Mouse (Mus musculus) stomach, postnatal 0 days (tissue): ENCODE results near the gene Trpm8. TPM values are rescaled to one million over a fixed set of nuclear protein-coding genes. Genes with fewer than 3 reads are reported as not detected.

Experiments
- ATAC-seq: fragments of 200-750 bp; cut with Nextera tagmentation; 2 replicates; pipeline ENCODE4 v1.8.0; 2017; ENCODE audit not compliant: low FRiP score, low TSS enrichment
- DNase-seq: peaks from one replicate; pipeline ENCODE4 v3.0.0-alpha.2; 2016; ENCODE audit warnings: low spot score
- H3K27ac ChIP-seq: fragments of 300-500 bp; sonication (generic); replicated peaks from 2 replicates; pipeline ENCODE4 v1.5.1; 2014; ENCODE audit warnings: mild to moderate bottlenecking, control low read depth
- H3K27me3 ChIP-seq: fragments of 300-500 bp; sonication (generic); 2 replicates; pipeline ENCODE4 v1.6.1; 2014; ENCODE audit warnings: low read length; ENCODE audit not compliant: control insufficient read depth, insufficient read depth
- H3K36me3 ChIP-seq: fragments of 300-500 bp; sonication (generic); 2 replicates; pipeline ENCODE4 v1.6.1; 2014; ENCODE audit warnings: low read length, mixed read lengths; ENCODE audit not compliant: control insufficient read depth, insufficient read depth
- H3K4me1 ChIP-seq: fragments of 300-500 bp; sonication (generic); replicated peaks from 2 replicates; pipeline ENCODE4 v1.6.1; 2014; ENCODE audit warnings: antibody characterized with exemption; ENCODE audit not compliant: control insufficient read depth, insufficient read depth
- H3K4me2 ChIP-seq: fragments of 300-500 bp; sonication (generic); replicated peaks from 2 replicates; pipeline ENCODE4 v1.6.1; 2014; ENCODE audit warnings: low read depth, mild to moderate bottlenecking, control low read depth, moderate library complexity
- H3K4me3 ChIP-seq: fragments of 300-500 bp; sonication (generic); 2 replicates; pipeline ENCODE4 v1.5.1; 2014; ENCODE audit warnings: low read depth, low read length, control low read depth
- H3K9ac ChIP-seq: fragments of 300-500 bp; sonication (generic); 2 replicates; pipeline ENCODE4 v1.6.1; 2014; ENCODE audit warnings: mild to moderate bottlenecking, low read length, control low read depth, mixed read lengths
- H3K9me3 ChIP-seq: fragments of 300-500 bp; sonication (generic); 2 replicates; pipeline ENCODE4 v1.6.1; 2016; ENCODE audit warnings: low read length; ENCODE audit not compliant: control insufficient read depth
- CTCF ChIP-seq: IDR thresholded peaks from 2 replicates; pipeline ENCODE4 v1.5.1; 2016; ENCODE audit warnings: antibody characterized with exemption, low read depth, mild to moderate bottlenecking, moderate library complexity
- EP300 ChIP-seq: optimal IDR thresholded peaks from 2 replicates; pipeline ENCODE3; 2016; ENCODE audit warnings: antibody characterized with exemption
- WGBS: fragments of 180-500 bp; shearing (Covaris S2); extraction: QIAGEN DNeasy Blood & Tissue Kit; methylation state at CpG from one replicate; pipeline ENCODE4 v1.1.7; 2014; 5-methylcytosine and 5-hydroxymethylcytosine counted together
- polyA plus RNA-seq: library from polyadenylated mRNA; unstranded; fragments of >200 nt; fragmentation: Nextera tagmentation; extraction: Ambion mirVana; gene quantifications from 2 replicates; pipeline ENCODE4 v1.2.1, GENCODE M21; 2015

Gene Trpm8
- polyA plus RNA-seq, 1 experiment from 2014 or later: 0.06 TPM

DNA sequence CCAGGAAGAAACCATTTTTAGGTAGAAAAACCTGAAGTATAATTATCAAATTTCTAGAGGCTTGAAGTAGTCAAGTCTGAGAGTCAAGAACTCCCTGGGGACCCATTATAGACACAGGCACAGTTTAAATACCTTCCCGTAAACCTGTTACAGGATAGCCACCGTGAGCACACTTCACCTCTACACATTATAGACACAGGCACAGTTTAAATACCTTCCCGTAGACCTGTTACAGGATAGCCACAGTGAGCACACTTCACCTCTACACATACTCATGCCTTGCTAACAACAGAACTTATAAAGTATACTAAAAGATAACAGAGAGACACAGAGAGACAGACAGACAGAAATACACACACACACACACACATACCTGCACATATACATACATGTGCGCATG is 153.8 kb downstream of the Trpm8 start:
- no peak overlapping the region for H3K27ac ChIP-seq
- WGBS: 80% methylated on average over 4 of the region's 4 CpGs
- TF ChIP-seq EP300 (no peak), CTCF (no peak)
- no peak overlapping the region for H3K4me3 ChIP-seq
- no peak overlapping the region for H3K4me2 ChIP-seq
- H3K9ac ChIP-seq: no peak overlapping the region
- H3K4me1 ChIP-seq: no peaks in the 10 kb centered on the region
- H3K36me3 ChIP-seq: no peaks in the 10 kb centered on the region
- no peaks in the 10 kb centered on the region for H3K27me3 ChIP-seq
- ATAC-seq (no peak), DNase-seq (no peak)
- no peaks in the 10 kb centered on the region for H3K9me3 ChIP-seq

DNA sequence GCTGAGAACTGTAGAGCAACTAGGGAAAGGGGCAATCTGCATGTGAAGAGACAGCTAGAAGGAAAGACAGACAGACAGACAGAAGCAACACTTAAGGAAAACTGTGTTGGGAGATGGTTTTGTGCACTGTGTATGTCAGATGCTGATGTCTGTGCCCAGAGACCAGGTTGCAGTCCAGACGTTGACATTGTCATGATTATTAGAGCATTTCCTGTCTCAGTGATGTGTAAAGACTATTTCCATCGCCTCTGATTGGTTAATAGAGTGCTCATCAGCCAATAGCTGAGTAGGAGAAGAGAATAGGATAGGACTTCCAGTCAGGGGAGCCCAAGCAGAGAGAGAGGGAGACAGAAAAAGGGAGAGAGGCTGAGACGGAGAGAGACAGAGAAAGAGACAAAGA is 155.1 kb downstream of the Trpm8 start:
- Histone ChIP-seq H3K9me3 (no peaks in the 10 kb centered on the region), H3K4me1 (no peaks in the 10 kb centered on the region), H3K9ac (no peak overlapping the region), H3K4me2 (no peak overlapping the region), H3K27me3 (no peaks in the 10 kb centered on the region), H3K27ac (no peak overlapping the region), H3K36me3 (no peaks in the 10 kb centered on the region), H3K4me3 (no peak overlapping the region)
- ATAC-seq (no peak), DNase-seq (no peak)
- TF ChIP-seq EP300 (no peak), CTCF (no peak)
- 49% methylated on average over 3 of the region's 3 CpGs for WGBS

DNA sequence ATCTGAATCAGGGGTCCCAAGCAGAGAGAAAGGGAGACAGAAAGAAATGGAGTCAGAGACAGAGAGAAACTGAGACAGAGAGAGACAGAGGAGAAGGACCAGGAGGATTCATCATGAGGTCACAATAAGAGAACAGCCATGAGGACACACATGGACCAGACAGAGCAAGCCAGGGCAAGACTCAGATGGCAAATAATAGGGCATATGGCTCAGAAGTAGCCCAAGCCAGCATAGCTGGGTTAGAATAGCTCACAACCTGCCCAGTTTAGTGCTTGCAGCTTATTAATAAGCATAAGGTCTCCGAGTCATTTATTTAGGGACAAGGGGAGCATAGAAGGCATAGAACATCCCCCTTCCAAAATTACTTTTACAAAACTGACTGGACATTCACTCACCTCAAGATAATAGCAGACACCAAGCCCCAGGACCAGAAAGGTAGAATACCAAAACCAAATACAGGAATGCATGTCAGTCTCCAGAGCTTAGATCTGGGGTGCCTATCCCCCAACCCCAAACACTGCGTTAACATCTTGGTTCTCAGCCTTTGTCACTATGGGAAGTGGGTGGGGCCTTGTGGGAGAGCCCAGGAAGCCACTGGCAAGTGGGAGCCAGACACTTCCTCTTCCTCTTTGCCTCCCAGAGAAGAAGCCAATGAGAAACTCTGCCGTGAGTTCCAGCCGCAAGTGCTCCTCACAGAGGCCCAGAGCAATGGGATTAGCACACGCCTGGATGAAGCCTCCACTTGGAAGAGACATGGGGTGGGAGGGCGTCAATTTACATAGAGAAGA is 155.8 kb downstream of the Trpm8 start:
- DNase-seq: no peak
- 69% methylated on average over 6 of the region's 6 CpGs for whole genome bisulfite sequencing
- no peak for ATAC-seq
- H3K4me3 ChIP-seq: no peak overlapping the region
- no peaks in the 10 kb centered on the region for H3K4me1 ChIP-seq
- no peak overlapping the region for H3K9ac ChIP-seq
- no peaks in the 10 kb centered on the region for H3K27me3 ChIP-seq
- no peak overlapping the region for H3K4me2 ChIP-seq
- H3K36me3 ChIP-seq: no peaks in the 10 kb centered on the region
- TF ChIP-seq CTCF (no peak), EP300 (no peak)
- H3K27ac ChIP-seq: no peak overlapping the region
- no peaks in the 10 kb centered on the region for H3K9me3 ChIP-seq

DNA sequence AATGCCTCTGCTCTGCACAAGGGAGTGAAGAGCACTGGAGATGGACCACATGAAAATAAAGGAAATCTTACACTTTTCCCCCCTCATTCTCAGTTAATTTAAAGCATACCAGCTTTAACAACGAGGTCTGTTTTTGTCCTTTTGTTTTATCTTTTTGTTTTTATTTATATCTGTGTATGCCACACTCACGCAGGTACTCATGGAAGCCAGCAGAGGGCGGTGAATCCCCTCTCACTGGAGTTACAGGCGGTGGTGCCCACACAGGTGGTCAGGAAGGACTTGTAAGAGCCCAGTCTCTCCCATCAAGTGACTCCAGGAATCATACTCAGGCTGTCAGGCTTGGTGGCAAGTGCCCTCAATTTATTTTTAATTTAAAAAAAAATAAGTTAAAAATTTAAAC is 156.6 kb downstream of the Trpm8 start:
- Histone ChIP-seq H3K4me1 (no peaks in the 10 kb centered on the region), H3K36me3 (no peaks in the 10 kb centered on the region), H3K4me2 (no peak overlapping the region), H3K27ac (no peak overlapping the region), H3K4me3 (no peak overlapping the region), H3K27me3 (no peaks in the 10 kb centered on the region), H3K9me3 (no peaks in the 10 kb centered on the region), H3K9ac (no peak overlapping the region)
- ATAC-seq (no peak), DNase-seq (no peak)
- TF ChIP-seq EP300 (no peak), CTCF (peak; percentile 57)
- WGBS: 79% methylated on average over 4 of the region's 4 CpGs

DNA sequence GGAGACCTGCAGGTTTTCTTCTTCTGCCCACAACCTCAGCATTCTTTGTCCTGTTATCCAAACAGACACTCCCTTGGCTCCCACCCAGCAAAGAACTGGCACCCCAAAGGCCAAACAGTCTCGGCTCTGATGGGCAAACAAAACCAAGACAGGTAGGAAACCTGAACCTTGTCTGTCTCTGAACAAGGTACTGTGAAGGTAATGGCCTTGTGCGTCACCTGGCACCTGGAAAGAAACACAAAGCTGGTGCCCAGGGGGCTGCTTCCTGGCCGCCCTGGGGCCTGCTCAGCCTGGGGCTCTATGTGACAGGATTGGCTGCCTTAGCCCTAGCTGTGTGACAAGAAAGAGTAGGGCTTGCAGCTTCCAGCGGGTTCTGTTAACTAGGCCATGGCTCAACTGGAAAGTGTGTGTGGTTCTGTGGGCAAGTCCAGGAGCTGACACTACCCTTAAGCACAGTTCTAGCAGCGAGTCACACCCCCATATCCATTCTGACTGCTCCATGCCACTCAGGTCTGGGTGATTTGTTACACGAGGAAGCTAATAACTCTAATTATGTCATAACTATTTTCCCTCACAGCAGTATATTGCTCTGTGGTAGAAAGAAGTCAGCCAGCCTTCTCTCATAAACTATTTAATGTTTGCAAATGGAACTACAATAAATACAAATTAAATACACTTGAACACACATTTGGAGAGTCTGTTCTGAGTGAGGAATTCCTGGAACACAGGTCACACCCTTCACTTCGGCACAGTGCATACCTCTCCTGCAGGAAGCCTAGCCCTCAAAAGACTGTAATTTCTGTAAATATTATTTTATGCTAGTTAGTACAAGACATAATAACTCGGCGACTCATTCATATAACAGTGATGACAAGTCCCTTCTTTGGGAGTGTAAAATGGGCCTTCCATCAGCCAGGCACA is 160.0 kb downstream of the Trpm8 start:
- Histone ChIP-seq H3K9ac (no peak overlapping the region), H3K4me2 (no peak overlapping the region), H3K27ac (peak overlapping the region; percentile 77), H3K4me3 (no peak overlapping the region), H3K4me1 (no peaks in the 10 kb centered on the region), H3K27me3 (no peaks in the 10 kb centered on the region), H3K9me3 (no peaks in the 10 kb centered on the region), H3K36me3 (no peaks in the 10 kb centered on the region)
- DNase-seq (peak; percentile 86), ATAC-seq (peak; percentile 83)
- WGBS: 45% methylated on average over 9 of the region's 9 CpGs
- TF ChIP-seq EP300 (no peak), CTCF (no peak)

Other genes starting within 250 kb of the Trpm8 start
- gene Ugt1a10, start 222.3 kb upstream of the Trpm8 start, polyA plus RNA-seq: not detected in 2 replicates
- 0.65 and 1.4 TPM in 2 replicates for gene Ugt1a9, start 206.9 kb upstream of the Trpm8 start, polyA plus RNA-seq
- gene Ugt1a8, start 189.8 kb upstream of the Trpm8 start, polyA plus RNA-seq: not detected in 2 replicates
- 33.9 and 40.4 TPM in 2 replicates for gene Ugt1a7c, start 182.6 kb upstream of the Trpm8 start, polyA plus RNA-seq
- gene Ugt1a6b, start 174.4 kb upstream of the Trpm8 start, polyA plus RNA-seq: 5.2 and 6.7 TPM in 2 replicates
- gene Ugt1a6a, start 142.9 kb upstream of the Trpm8 start, polyA plus RNA-seq: 56.5 and 65.8 TPM in 2 replicates
- not detected in 2 replicates for gene Ugt1a5, start 111.6 kb upstream of the Trpm8 start, polyA plus RNA-seq
- 0.12 TPM in 1 of 2 replicates, not detected in the other for gene Ugt1a2, start 77.1 kb upstream of the Trpm8 start, polyA plus RNA-seq
- gene Dnajb3, start 71.9 kb upstream of the Trpm8 start, polyA plus RNA-seq: 7.2 and 8.2 TPM in 2 replicates
- gene Ugt1a1, start 65.7 kb upstream of the Trpm8 start, polyA plus RNA-seq: 23.6 and 24.8 TPM in 2 replicates
- 0.54 and 0.84 TPM in 2 replicates for gene Mroh2a, start 50.7 kb upstream of the Trpm8 start, polyA plus RNA-seq
- gene Hjurp, start within 50 bp of the Trpm8 start, polyA plus RNA-seq: 30.0 and 34.1 TPM in 2 replicates
- 0.93 and 1.8 TPM in 2 replicates for gene Spp2, start 129.3 kb downstream of the Trpm8 start, polyA plus RNA-seq
- gene Glrp1, start 232.4 kb downstream of the Trpm8 start, polyA plus RNA-seq: not detected in 2 replicates